Mouse (Mus musculus): ENCODE measurements around the gene Pdcd2. TPM values are rescaled to one million over a fixed set of nuclear protein-coding genes. Genes with fewer than 3 reads are reported as not detected.

Gene Pdcd2
- total and polyA plus RNA-seq, 2 experiments from 2014 or later = 49.2 to 51.5 TPM

DNA sequence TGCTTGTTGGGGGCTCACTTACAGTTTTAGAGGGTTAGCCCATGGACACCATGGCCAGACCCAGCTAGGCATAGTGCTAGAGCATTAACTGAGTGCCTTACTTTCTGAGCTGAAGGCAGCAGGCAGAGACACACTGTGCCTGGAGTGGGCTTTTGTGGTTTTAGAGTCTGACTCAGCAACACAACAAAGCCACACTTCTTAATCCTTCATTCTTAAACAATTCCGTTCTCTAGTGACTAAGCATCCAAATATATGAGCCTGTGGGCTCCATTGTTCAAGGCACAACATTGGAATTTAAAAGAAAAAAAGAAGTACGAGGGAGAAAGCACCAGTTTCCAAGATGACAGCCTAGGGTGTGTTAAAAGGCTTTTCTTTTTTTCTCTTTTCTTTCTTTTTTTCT is 16.4 kb downstream of the Pdcd2 start:
- ATAC-seq (no peak), DNase-seq (ENCODE audit: low spot score) (no peak)
- Histone ChIP-seq H3K4me2 (ENCODE audit: low read depth, low read length) (no peak overlapping the region), H3K27me3 (ENCODE audit: insufficient read depth, low read length) (no peaks in the 10 kb centered on the region), H3K4me3 (ENCODE audit: low read length) (no peak overlapping the region), H3K9me3 (ENCODE audit: low read length) (no peaks in the 10 kb centered on the region), H3K27ac (no peak overlapping the region), H3K36me3 (ENCODE audit: insufficient read depth, low read length) (peaks cover 68% of the 10 kb centered on the region), H3K9ac (replicated peaks; ENCODE audit: low read length) (no peak overlapping the region), H3K4me1 (ENCODE audit: insufficient read depth, low read length) (no peaks in the 10 kb centered on the region)
- no peak for TF ChIP-seq CTCF (IDR thresholded peaks at IDR 0.05; ENCODE audit: low read depth)
- WGBS = 89% methylated on average over 2 of the region's 2 CpGs

DNA sequence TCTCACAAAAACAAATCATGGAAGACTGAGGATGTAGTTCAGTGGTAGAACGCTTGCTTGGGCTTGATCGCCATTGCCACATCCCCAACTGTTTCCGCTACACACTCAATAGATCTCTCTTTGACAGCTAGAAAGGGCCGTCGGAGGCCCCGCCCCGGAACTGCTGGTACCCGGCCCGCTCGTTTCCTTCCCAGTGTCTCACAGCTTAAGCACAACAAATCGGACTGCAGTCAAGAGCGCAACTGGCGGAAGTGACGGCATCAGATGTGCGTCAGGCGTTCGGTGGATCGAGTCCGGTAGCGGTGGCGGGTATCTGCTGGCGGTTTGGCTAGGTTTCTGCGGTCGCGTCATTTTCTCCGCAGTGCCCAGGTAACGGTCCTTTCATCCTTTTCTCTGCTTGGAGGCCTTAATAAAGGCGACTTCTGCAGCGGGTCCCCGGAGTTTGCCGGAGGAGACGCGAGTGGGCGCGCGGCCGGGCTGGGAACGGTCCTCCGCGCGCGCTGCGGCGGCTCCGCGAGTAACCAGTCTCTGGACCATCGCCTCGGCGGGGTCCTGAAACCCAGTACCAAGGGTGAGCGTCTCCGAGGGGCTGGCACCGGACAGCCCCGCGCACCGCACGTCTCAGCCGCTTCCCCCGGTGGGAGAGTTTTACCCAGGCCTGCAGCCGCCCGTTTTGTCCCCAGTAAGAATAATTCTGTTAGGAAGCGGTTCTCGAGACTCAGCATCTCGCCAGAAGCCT is 27.3 kb downstream of the Pdcd2 start, which contains the start of the genes Psmb1 and Tbp:
Gene Psmb1, minus strand, starts transcription at position 96 of the 739 bp plus-strand sequence.
Gene Tbp, plus strand, starts transcription at position 233 of the 739 bp plus-strand sequence.
- Histone ChIP-seq H3K4me2 (ENCODE audit: low read depth, low read length) (peak within 1 kb of the TSS; percentile 92), H3K4me1 (ENCODE audit: insufficient read depth, low read length) (peaks cover 15% of the 10 kb centered on the region), H3K4me3 (ENCODE audit: low read length) (peak within 1 kb of the TSS; percentile 86), H3K9me3 (ENCODE audit: low read length) (no peaks in the 10 kb centered on the region), H3K27me3 (ENCODE audit: insufficient read depth, low read length) (no peaks in the 10 kb centered on the region), H3K27ac (peak within 1 kb of the TSS; percentile 98), H3K9ac (replicated peaks; ENCODE audit: low read length) (peak within 1 kb of the TSS; percentile 92), H3K36me3 (ENCODE audit: insufficient read depth, low read length) (peaks cover 12% of the 10 kb centered on the region)
- ATAC-seq = peak; percentile 93
- DNase-seq (ENCODE audit: low spot score) = peak; percentile 99
- WGBS = under 1% methylated on average over 63 of the region's 63 CpGs
- TF ChIP-seq CTCF (IDR thresholded peaks at IDR 0.05; ENCODE audit: low read depth) = no peak

DNA sequence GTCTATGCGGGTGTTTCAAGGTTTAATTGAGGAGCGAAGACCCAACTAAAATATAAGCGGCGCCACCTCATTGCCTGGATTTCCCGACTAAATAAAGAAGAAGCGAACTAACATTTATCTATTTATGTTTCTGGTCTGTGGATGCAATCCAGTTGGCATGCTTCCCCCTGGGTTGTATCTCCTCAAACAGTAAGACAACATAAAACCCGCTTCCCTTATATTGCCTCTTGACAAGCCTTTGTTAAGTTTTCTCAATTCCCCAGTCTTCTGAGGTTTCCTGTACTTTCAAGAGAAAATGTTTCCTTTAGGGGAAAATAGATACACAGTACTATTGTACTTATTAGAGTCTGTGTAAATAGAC is 28.4 kb downstream of the Pdcd2 start:
- Histone ChIP-seq H3K4me2 (ENCODE audit: low read depth, low read length) (peak overlapping the region; percentile 92), H3K9me3 (ENCODE audit: low read length) (no peaks in the 10 kb centered on the region), H3K4me3 (ENCODE audit: low read length) (peak overlapping the region; percentile 86), H3K27me3 (ENCODE audit: insufficient read depth, low read length) (no peaks in the 10 kb centered on the region), H3K27ac (peak overlapping the region; percentile 98), H3K9ac (replicated peaks; ENCODE audit: low read length) (peak overlapping the region; percentile 88; the same call in 1 of the 2 replicates), H3K4me1 (ENCODE audit: insufficient read depth, low read length) (peaks cover 15% of the 10 kb centered on the region), H3K36me3 (ENCODE audit: insufficient read depth, low read length) (peaks cover under 1% of the 10 kb centered on the region; the same call in 1 of the 2 replicates)
- DNase-seq (ENCODE audit: low spot score) (no peak), ATAC-seq (no peak)
- WGBS = 40% methylated on average over 7 of the region's 7 CpGs
- TF ChIP-seq CTCF (IDR thresholded peaks at IDR 0.05; ENCODE audit: low read depth) = no peak

DNA sequence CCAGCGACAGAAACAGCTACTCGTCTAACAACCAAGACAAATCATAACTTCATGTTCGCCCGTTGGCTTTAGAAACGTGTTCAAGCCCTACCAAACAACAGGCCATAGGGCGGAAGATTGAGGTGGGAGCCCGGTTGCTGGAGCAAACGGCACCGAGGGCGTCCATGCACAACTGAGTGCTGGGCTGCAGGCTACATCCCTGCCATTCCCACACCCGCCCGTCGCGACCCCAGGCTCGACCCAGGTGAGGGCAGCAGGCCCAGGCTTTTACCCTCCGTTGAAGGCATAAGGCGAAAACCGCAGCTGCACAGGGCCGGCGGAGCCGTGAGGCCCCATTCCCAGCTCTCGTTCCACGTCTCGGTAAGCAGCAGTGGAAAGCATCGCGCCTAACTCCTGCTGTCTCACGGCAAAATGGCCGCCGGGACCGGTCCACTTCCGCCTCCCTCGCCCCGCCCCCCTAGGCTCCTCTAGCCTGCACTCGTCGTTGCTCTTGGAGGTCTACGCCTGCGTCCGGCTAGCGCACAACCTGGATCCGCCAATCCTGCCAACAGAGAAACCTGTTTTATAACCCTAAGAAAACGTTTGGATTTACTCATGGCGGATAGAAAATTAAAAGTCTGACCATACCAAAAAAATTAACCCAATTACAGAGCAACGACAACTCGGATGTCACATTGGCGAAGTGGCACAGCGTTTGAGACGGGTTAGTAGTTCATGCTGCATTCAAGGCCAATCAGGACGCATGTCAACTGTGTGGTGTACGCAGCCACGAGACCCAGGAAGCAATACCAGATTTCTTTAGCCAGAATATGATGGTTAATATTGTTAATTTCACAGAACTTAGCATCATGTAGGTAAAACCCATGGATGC is 29.0 kb downstream of the Pdcd2 start:
- Histone ChIP-seq H3K4me1 (ENCODE audit: insufficient read depth, low read length) (peaks cover 15% of the 10 kb centered on the region), H3K27ac (peak overlapping the region; percentile 98), H3K9ac (replicated peaks; ENCODE audit: low read length) (peak overlapping the region; percentile 88), H3K27me3 (ENCODE audit: insufficient read depth, low read length) (no peaks in the 10 kb centered on the region), H3K36me3 (ENCODE audit: insufficient read depth, low read length) (peaks cover 4% of the 10 kb centered on the region), H3K4me3 (ENCODE audit: low read length) (peak overlapping the region; percentile 86), H3K4me2 (ENCODE audit: low read depth, low read length) (peak overlapping the region; percentile 92), H3K9me3 (ENCODE audit: low read length) (no peaks in the 10 kb centered on the region)
- peak; percentile 97 for DNase-seq (ENCODE audit: low spot score)
- 0 out of 2 replicates have a peak, but pooled peaks have one; percentile 2 for TF ChIP-seq CTCF (IDR thresholded peaks at IDR 0.05; ENCODE audit: low read depth)
- ATAC-seq = peak; percentile 97
- under 1% methylated on average over 50 of the region's 50 CpGs for WGBS

DNA sequence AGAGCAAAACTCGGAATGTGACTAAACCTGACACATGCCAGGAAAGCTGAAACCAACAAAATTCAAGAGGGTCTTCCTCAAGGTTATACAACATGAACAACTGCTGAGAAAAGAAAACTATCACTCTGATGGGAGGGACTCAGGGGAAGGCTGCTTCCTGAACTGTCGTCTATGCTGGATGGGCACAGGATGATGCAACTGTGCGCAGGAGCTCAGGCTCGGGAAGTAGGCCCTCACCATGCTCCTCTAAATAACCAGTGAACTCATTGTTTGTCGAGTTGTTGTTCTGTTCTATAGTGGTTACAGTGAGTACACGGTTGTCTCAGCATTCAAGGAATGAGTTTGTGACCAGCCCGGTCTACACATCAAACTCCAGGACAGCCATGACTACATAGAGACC is 36.6 kb downstream of the Pdcd2 start:
- no peaks in the 10 kb centered on the region for H3K4me1 ChIP-seq (ENCODE audit: insufficient read depth, low read length)
- 90% methylated on average over 7 of the region's 7 CpGs for WGBS
- no peak overlapping the region for H3K4me2 ChIP-seq (ENCODE audit: low read depth, low read length)
- no peak overlapping the region for H3K4me3 ChIP-seq (ENCODE audit: low read length)
- ATAC-seq (no peak), DNase-seq (ENCODE audit: low spot score) (no peak)
- H3K9me3 ChIP-seq (ENCODE audit: low read length) = no peaks in the 10 kb centered on the region
- peaks cover 31% of the 10 kb centered on the region for H3K36me3 ChIP-seq (ENCODE audit: insufficient read depth, low read length)
- TF ChIP-seq CTCF (IDR thresholded peaks at IDR 0.05; ENCODE audit: low read depth) = no peak
- no peaks in the 10 kb centered on the region for H3K27me3 ChIP-seq (ENCODE audit: insufficient read depth, low read length)
- no peak overlapping the region for H3K27ac ChIP-seq
- H3K9ac ChIP-seq (replicated peaks; ENCODE audit: low read length) = no peak overlapping the region

DNA sequence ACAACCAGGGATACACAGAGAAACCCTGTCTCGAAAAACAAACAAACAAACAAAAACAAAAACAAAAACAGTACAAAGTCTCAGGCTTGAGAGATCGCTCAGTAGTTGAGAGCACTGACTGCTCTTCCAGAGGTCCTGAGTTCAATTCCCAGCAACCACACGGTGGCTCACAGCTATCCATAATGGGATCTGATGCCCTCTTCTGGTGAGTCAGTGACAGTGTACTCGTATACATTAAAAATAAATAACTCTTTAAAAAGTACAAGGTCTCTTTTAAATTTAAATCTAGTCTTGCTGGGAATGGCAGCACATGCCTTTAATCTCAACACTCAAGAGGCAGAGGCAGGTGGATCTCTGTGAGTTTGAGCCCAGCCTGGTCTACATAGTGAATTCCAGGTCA is 54.4 kb downstream of the Pdcd2 start:
- TF ChIP-seq CTCF (IDR thresholded peaks at IDR 0.05; ENCODE audit: low read depth) = peak; percentile 18; the same call in 1 of the 2 replicates
- Histone ChIP-seq H3K27me3 (ENCODE audit: insufficient read depth, low read length) (no peaks in the 10 kb centered on the region), H3K4me3 (ENCODE audit: low read length) (no peak overlapping the region), H3K9ac (replicated peaks; ENCODE audit: low read length) (no peak overlapping the region), H3K4me2 (ENCODE audit: low read depth, low read length) (no peak overlapping the region), H3K27ac (no peak overlapping the region), H3K36me3 (ENCODE audit: insufficient read depth, low read length) (peaks cover 57% of the 10 kb centered on the region), H3K9me3 (ENCODE audit: low read length) (no peaks in the 10 kb centered on the region), H3K4me1 (ENCODE audit: insufficient read depth, low read length) (no peaks in the 10 kb centered on the region)
- WGBS = 91% methylated on average over 4 of the region's 4 CpGs
- DNase-seq (ENCODE audit: low spot score) (no peak), ATAC-seq (no peak)

Other genes with a start within 250 kb of the Pdcd2 start
- gene Dll1, start 150.4 kb downstream of the Pdcd2 start, total RNA-seq (2014; rRNA removed) = 34.3 and 44.2 TPM in 2 replicates
- 10.1 and 10.9 TPM in 2 replicates for gene Dll1, start 150.4 kb downstream of the Pdcd2 start, polyA plus RNA-seq (2015; fragmentation: Nextera tagmentation; extraction: Ambion mirVana)
- gene Fam120b, start 131.1 kb downstream of the Pdcd2 start, total RNA-seq (2014; rRNA removed) = 36.8 and 40.8 TPM in 2 replicates
- 29.4 and 31.7 TPM in 2 replicates for gene Fam120b, start 131.1 kb downstream of the Pdcd2 start, polyA plus RNA-seq (2015; fragmentation: Nextera tagmentation; extraction: Ambion mirVana)
- gene Psmb1, start 27.6 kb downstream of the Pdcd2 start, total RNA-seq (2014; rRNA removed) = 91.8 and 101 TPM in 2 replicates
- 273 TPM in 2 replicates for gene Psmb1, start 27.6 kb downstream of the Pdcd2 start, polyA plus RNA-seq (2015; fragmentation: Nextera tagmentation; extraction: Ambion mirVana)
- 56.3 and 57.4 TPM in 2 replicates for gene Tbp, start 27.4 kb downstream of the Pdcd2 start, total RNA-seq (2014; rRNA removed)
- gene Tbp, start 27.4 kb downstream of the Pdcd2 start, polyA plus RNA-seq (2015; fragmentation: Nextera tagmentation; extraction: Ambion mirVana) = 40.6 and 42.8 TPM in 2 replicates
- gene Prdm9, start 37.1 kb upstream of the Pdcd2 start, total RNA-seq (2014; rRNA removed) = 0.94 and 1.2 TPM in 2 replicates
- 0.76 and 1.2 TPM in 2 replicates for gene Prdm9, start 37.1 kb upstream of the Pdcd2 start, polyA plus RNA-seq (2015; fragmentation: Nextera tagmentation; extraction: Ambion mirVana)
- gene Chd1, start 177.7 kb upstream of the Pdcd2 start, total RNA-seq (2014; rRNA removed) = 15.1 and 15.6 TPM in 2 replicates
- 14.5 and 16.7 TPM in 2 replicates for gene Chd1, start 177.7 kb upstream of the Pdcd2 start, polyA plus RNA-seq (2015; fragmentation: Nextera tagmentation; extraction: Ambion mirVana)